Mouse (Mus musculus) kidney, adult 2 months (tissue): ENCODE results near the gene Ankrd42.

Experiments used
- CTCF ChIP-seq: fragments of 200-500 bp; conservative IDR thresholded peaks from 2 replicates; pipeline ENCODE4 v1.5.1; 2011; ENCODE audit warnings: low read depth, mild to moderate bottlenecking, control low read depth, low read length, moderate library complexity, mixed read lengths; ENCODE audit not compliant: insufficient read depth, insufficient read length
- POLR2A ChIP-seq: fragments of 200-500 bp; IDR thresholded peaks from one replicate; pipeline ENCODE4 v1.6.1; 2011; ENCODE audit warnings: low read depth, low read length, control low read depth

DNA sequence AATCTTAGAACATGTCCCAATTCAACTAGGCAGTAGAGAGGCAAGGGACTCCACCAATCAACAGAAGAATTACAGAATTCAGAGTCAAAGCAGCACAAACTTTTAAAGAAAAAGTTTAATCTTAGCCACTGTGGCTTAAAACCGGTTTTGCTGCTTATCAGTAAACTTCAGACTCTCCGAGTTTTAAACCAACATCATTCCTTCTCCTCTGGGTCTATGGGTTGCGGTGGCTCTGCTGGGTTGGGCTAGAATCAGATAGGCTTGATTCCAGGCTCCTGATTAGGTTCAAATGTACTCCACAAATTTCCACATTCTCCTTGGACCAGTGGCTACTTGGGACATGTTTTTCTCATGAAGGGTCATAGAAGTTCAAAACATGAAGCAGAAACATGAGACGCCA lies 40.4 kb upstream of the Ankrd42 start:
- TF ChIP-seq POLR2A (no peak), CTCF (no peak)
